Mouse (Mus musculus) heart, embryonic 15.5 days (tissue): ENCODE measurements around the gene Fga. TPM values are rescaled to one million over a fixed set of nuclear protein-coding genes. Genes with fewer than 3 reads are reported as not detected.

Experiments
- ATAC-seq: fragments of 200-750 bp; cut with Nextera tagmentation; replicated peaks from 2 replicates; pipeline ENCODE4 v1.8.0; 2017; ENCODE audit warnings: low read depth, moderate TSS enrichment; ENCODE audit not compliant: insufficient number of reproducible peaks, insufficient read depth, low FRiP score
- H3K27ac ChIP-seq: fragments of 300-500 bp; sonication (generic); 2 replicates; pipeline ENCODE4 v1.5.1; 2015; ENCODE audit warnings: mild to moderate bottlenecking, inconsistent platforms
- H3K27me3 ChIP-seq: fragments of 300-500 bp; sonication (generic); 2 replicates; pipeline ENCODE4 v1.6.1; 2015; ENCODE audit warnings: inconsistent platforms
- H3K36me3 ChIP-seq: fragments of 300-500 bp; sonication (generic); 2 replicates; pipeline ENCODE4 v1.6.1; 2015; ENCODE audit warnings: mild to moderate bottlenecking, inconsistent platforms
- H3K4me1 ChIP-seq: fragments of 300-500 bp; sonication (generic); replicated peaks from 2 replicates; pipeline ENCODE4 v1.6.1; 2015; ENCODE audit warnings: inconsistent platforms
- H3K4me2 ChIP-seq: fragments of 300-500 bp; sonication (generic); 2 replicates; pipeline ENCODE4 v1.6.1; 2015; ENCODE audit warnings: inconsistent platforms, mild to moderate bottlenecking, moderate library complexity
- H3K4me3 ChIP-seq: fragments of 300-500 bp; sonication (generic); 2 replicates; pipeline ENCODE4 v1.5.1; 2015; ENCODE audit warnings: mild to moderate bottlenecking, inconsistent platforms
- H3K9ac ChIP-seq: fragments of 300-500 bp; sonication (generic); 2 replicates; pipeline ENCODE4 v1.6.1; 2015; ENCODE audit warnings: mild to moderate bottlenecking, inconsistent platforms
- H3K9me3 ChIP-seq: fragments of 300-500 bp; sonication (generic); replicated peaks from 2 replicates; pipeline ENCODE4 v1.6.1; 2016; ENCODE audit warnings: inconsistent platforms
- WGBS: fragments of 180-500 bp; shearing (Covaris S2); methylation state at CpG from one replicate; pipeline ENCODE4 v1.1.7; 2015; ENCODE audit warnings: mixed read lengths; 5-methylcytosine and 5-hydroxymethylcytosine counted together
- polyA plus RNA-seq: library from polyadenylated mRNA; unstranded; fragments of >200 nt; fragmentation: Nextera tagmentation; extraction: Ambion mirVana; gene quantifications from 2 replicates; pipeline ENCODE4 v1.2.1, GENCODE M21; 2015

The Fga gene
- polyA plus RNA-seq, 1 experiment from 2014 or later, result 0.35 TPM

DNA sequence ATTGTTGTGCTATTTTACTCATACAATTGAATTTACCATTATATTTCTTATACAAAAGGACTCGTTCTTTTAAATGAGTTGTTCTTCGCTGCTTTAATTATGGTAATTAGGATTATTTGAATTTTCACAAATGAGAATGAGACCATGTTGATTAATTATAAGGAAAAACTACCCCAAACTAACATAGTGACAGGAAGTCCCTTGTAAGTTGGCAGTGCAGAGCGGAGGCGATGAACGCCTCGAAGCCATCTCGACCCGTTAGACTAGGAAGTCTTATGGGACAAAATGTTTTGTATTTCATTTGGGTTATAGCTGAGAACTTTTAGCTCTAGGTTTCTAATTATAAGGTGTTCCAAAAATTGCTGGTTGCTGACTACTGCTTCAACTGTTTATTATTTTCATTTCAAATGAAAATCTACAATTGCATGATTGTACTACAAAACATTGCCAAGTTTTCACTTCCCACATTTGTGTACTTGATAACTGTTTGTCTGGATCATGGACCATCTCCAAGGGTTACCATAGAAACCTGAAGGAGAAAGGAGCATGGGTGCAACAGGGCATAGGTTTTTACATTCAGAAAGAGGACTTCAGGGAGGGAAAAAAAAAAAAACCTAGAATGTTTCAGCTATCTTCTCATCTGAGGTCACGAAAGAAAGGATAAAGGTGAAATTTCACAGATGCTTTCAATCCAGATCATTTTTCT, 1.8 kb downstream of the Fga start:
- no peaks in the 10 kb centered on the region for H3K27me3 ChIP-seq
- 84% methylated on average over 9 of the region's 9 CpGs for WGBS
- ATAC-seq, result no peak
- H3K4me1 ChIP-seq, result no peaks in the 10 kb centered on the region
- H3K9me3 ChIP-seq, result no peaks in the 10 kb centered on the region
- H3K27ac ChIP-seq, result no peak overlapping the region
- H3K9ac ChIP-seq, result no peak overlapping the region
- no peak overlapping the region for H3K4me3 ChIP-seq
- no peaks in the 10 kb centered on the region for H3K36me3 ChIP-seq
- H3K4me2 ChIP-seq, result no peak overlapping the region

DNA sequence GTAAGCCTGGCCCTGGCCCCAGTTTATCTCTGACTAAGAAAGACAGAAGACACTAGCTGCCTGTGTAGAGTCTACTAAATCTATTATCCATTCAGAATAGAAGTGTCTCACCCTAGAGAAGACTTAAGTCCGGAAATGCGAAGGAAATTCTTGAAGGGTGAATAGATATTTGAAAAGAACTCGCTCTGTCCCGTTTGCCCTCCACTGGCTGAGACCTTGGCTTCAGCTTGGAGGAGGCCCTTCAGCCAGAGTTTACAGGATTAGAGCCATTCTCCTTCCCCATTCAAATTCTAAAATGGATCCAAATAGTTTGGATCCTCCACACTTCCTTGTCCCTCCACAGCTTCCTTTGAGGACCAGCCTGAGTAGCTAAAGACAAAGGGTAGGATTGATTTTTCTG, 4.5 kb downstream of the Fga start:
- Histone ChIP-seq H3K4me3 (no peak overlapping the region), H3K27ac (no peak overlapping the region), H3K4me1 (no peaks in the 10 kb centered on the region), H3K9ac (no peak overlapping the region), H3K4me2 (no peak overlapping the region), H3K9me3 (no peaks in the 10 kb centered on the region), H3K27me3 (0 out of 2 replicates have a peak, but pooled peaks cover 3% of the 10 kb centered on the region), H3K36me3 (no peaks in the 10 kb centered on the region)
- ATAC-seq, result no peak
- WGBS, result 77% methylated on average over 4 of the region's 4 CpGs

DNA sequence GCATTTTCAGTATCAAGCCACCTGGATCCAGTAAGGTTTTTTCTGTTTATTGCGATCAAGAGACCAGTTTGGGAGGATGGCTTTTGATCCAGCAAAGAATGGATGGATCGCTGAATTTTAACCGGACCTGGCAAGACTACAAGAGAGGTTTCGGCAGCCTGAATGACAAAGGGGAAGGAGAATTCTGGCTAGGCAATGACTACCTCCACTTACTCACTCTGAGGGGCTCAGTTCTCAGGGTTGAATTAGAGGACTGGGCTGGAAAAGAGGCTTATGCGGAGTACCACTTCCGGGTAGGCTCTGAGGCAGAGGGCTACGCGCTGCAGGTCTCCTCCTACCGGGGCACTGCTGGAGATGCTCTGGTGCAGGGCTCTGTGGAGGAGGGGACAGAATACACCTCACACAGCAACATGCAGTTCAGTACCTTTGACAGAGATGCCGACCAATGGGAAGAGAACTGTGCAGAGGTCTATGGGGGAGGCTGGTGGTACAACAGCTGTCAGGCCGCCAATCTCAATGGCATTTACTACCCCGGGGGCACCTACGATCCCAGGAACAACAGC, 7.0 kb downstream of the Fga start:
- H3K4me2 ChIP-seq, result peak overlapping the region; percentile 16; the same call in 1 of the 2 replicates
- H3K9me3 ChIP-seq, result no peaks in the 10 kb centered on the region
- WGBS, result 48% methylated on average over 13 of the region's 13 CpGs
- no peak for ATAC-seq
- H3K36me3 ChIP-seq, result no peaks in the 10 kb centered on the region
- no peaks in the 10 kb centered on the region for H3K4me1 ChIP-seq
- H3K27me3 ChIP-seq, result 0 out of 2 replicates have a peak, but pooled peaks cover 3% of the 10 kb centered on the region
- no peak overlapping the region for H3K27ac ChIP-seq
- H3K9ac ChIP-seq, result no peak overlapping the region
- no peak overlapping the region for H3K4me3 ChIP-seq

DNA sequence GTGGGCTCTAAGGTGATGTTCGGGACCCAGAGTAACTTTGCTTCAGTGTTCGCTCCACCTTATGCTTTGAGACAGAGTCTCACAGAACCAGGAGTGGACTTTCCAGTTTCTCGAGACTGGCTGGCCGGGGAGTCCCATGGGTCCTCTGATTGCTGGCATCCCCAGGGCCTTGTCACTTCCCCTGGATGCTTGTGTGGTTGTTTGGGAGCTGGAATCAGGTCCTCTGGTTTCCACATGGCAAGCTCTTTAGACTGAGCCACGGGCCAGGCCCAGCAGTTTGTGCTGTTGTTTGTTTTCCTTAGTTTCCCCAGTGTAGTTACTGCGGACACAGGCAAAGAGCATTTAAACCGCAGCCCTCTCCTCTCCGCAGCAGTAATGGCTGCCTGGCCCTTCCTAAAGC, 7.9 kb downstream of the Fga start:
- Histone ChIP-seq H3K27me3 (0 out of 2 replicates have a peak, but pooled peaks cover 3% of the 10 kb centered on the region), H3K4me1 (no peaks in the 10 kb centered on the region), H3K4me2 (no peak overlapping the region), H3K36me3 (no peaks in the 10 kb centered on the region), H3K27ac (no peak overlapping the region), H3K9ac (no peak overlapping the region), H3K4me3 (no peak overlapping the region), H3K9me3 (no peaks in the 10 kb centered on the region)
- ATAC-seq, result no peak
- WGBS, result 75% methylated on average over 8 of the region's 8 CpGs

DNA sequence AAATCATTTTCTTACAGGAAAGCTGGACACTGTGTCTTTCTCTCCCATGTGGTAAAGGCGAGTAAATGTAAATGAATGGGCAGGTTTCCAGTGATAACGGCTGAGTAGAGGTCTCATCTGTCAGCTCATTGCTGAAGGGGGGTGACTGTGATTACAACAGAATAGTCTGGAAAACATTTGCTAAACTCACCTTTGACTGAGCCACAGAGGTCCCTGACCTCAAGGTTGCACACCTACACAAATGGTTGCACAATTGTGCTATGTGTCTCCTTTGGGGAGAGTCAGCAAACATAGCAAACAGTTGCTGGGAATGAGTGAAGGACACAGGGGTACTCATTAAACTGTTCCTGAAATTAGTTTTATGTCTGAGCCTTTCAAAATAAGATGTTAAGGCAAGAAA, 13.0 kb downstream of the Fga start:
- H3K9me3 ChIP-seq, result no peaks in the 10 kb centered on the region
- H3K36me3 ChIP-seq, result no peaks in the 10 kb centered on the region
- 68% methylated on average over 2 of the region's 2 CpGs for WGBS
- H3K9ac ChIP-seq, result no peak overlapping the region
- no peak overlapping the region for H3K4me2 ChIP-seq
- H3K27me3 ChIP-seq, result no peaks in the 10 kb centered on the region
- no peak for ATAC-seq
- H3K27ac ChIP-seq, result no peak overlapping the region
- no peaks in the 10 kb centered on the region for H3K4me1 ChIP-seq
- no peak overlapping the region for H3K4me3 ChIP-seq

DNA sequence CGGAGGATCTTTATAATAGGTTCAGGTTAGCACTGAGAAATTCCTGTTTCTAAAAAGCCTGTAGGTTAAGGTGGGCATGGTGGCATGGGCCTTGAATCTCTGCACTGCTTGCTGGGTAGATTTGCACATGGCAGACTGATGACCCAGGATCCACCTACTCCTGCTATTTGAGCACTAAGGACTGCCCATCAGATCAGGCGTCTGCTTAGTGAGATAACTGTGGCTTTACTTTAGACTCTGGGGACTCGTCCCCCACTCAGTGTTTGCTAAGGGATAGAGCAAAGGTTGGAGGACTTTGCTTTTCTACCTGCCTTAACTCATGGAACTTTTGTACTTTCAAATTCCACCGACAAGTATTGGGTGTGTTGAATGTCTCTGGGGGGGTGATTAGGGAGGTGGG, 13.8 kb downstream of the Fga start:
- H3K36me3 ChIP-seq, result no peaks in the 10 kb centered on the region
- H3K4me3 ChIP-seq, result no peak overlapping the region
- 60% methylated on average over 4 of the region's 4 CpGs for WGBS
- no peak overlapping the region for H3K9ac ChIP-seq
- no peaks in the 10 kb centered on the region for H3K9me3 ChIP-seq
- H3K27me3 ChIP-seq, result no peaks in the 10 kb centered on the region
- no peak for ATAC-seq
- no peak overlapping the region for H3K27ac ChIP-seq
- H3K4me1 ChIP-seq, result no peaks in the 10 kb centered on the region
- no peak overlapping the region for H3K4me2 ChIP-seq

DNA sequence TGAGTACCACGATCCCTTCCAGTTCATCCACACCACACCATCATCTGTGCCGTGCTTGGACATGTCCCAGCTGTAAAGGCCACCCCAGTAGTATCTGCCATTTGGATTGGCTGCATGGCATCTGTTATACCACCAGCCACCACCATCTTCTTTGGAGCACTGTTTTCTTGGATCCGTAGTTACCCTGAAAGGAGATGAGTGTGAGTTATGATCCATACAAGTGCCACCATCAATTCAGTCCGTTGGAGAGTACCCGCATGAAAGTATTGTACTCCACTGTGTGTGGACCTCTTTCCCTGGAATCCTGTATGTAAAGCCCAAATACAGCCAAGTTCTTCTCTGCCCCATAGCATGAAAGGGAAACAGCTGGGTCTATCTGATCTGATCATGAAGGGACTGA, 16.6 kb downstream of the Fga start:
- no peak for ATAC-seq
- Histone ChIP-seq H3K4me2 (no peak overlapping the region), H3K36me3 (no peaks in the 10 kb centered on the region), H3K27ac (no peak overlapping the region), H3K4me3 (no peak overlapping the region), H3K9ac (no peak overlapping the region), H3K4me1 (no peaks in the 10 kb centered on the region), H3K27me3 (0 out of 2 replicates have a peak, but pooled peaks cover 3% of the 10 kb centered on the region), H3K9me3 (no peaks in the 10 kb centered on the region)
- WGBS, result 79% methylated on average over 5 of the region's 5 CpGs

DNA sequence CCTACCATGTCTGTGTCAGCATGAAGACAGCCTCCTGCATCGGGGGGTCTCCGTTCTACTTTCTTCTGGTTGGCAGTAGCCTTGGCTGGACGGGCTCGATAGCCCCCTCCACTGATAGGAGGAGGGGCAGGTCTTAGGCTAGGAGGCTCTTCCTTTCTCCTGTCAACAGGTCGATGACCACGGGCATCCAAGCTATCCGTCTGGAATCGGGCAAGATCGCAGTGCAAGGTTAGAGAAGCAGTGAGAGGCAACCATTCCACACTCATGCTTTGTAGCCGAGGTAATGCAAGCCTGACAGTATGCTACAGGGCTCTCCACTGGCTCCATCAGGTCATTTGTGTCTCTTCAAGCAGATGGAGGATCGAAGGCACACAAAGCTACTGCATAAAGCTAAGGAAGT, 20.8 kb downstream of the Fga start:
- no peak overlapping the region for H3K27ac ChIP-seq

DNA sequence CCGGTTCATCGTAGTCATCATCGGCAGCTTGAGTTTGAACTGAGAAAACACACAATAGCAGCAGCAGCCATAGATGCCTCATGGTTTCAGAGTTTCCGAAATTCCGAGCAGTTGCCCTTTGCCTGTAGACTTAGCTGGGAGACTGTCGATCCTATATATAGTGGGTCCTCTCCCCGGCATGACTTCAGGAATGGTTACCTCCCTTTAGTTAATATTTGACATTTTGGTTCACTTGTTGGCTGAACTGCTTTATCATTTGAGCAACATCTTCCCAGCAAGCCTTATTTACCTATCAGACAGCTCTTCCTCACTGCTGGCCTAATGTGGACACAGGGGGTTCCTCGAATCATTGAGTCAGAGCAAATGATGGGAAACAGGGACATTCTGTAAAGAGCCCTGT, 23.8 kb downstream of the Fga start, which contains the start of gene Fgb:
TSS of gene Fgb (minus strand) at position 184 of the 400 bp plus-strand sequence.
- no peaks in the 10 kb centered on the region for H3K9me3 ChIP-seq
- H3K27me3 ChIP-seq, result 0 out of 2 replicates have a peak, but pooled peaks cover 3% of the 10 kb centered on the region
- H3K27ac ChIP-seq, result no peak within 1 kb of the TSS
- H3K9ac ChIP-seq, result no peak within 1 kb of the TSS
- no peaks in the 10 kb centered on the region for H3K36me3 ChIP-seq
- H3K4me1 ChIP-seq, result no peaks in the 10 kb centered on the region
- no peak within 1 kb of the TSS for H3K4me3 ChIP-seq
- no peak within 1 kb of the TSS for H3K4me2 ChIP-seq
- no peak for ATAC-seq
- 83% methylated on average over 8 of the region's 8 CpGs for WGBS

More for the DNA sequence above, 20.8 kb downstream of the Fga start:
- 71% methylated on average over 11 of the region's 11 CpGs for WGBS
- no peaks in the 10 kb centered on the region for H3K4me1 ChIP-seq
- H3K9ac ChIP-seq, result no peak overlapping the region
- H3K9me3 ChIP-seq, result no peaks in the 10 kb centered on the region
- H3K4me3 ChIP-seq, result no peak overlapping the region
- H3K27me3 ChIP-seq, result 0 out of 2 replicates have a peak, but pooled peaks cover 3% of the 10 kb centered on the region
- ATAC-seq, result no peak
- no peak overlapping the region for H3K4me2 ChIP-seq
- H3K36me3 ChIP-seq, result no peaks in the 10 kb centered on the region

DNA sequence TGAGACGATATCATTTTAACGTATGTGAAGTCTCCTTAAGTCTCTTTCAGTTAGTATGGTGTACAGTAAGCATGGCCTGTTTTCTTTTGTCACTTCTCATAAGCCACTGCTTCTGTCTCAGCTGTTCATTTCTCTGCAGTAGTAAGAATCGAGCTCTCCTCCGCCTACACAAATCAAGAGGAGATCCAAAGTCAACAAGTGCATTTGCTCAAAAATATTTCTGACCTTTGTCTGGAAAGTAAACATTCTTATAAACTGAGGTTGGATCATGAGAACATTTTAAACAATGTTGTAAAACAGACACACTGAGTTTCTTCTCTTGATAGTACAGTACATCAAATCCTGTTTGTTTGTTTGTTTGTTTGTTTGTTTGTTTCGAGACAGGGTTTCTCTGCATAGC, 24.8 kb downstream of the Fga start:
- Histone ChIP-seq H3K36me3 (no peaks in the 10 kb centered on the region), H3K4me2 (no peak overlapping the region), H3K27ac (no peak overlapping the region), H3K9ac (no peak overlapping the region), H3K27me3 (0 out of 2 replicates have a peak, but pooled peaks cover 3% of the 10 kb centered on the region), H3K9me3 (no peaks in the 10 kb centered on the region), H3K4me3 (no peak overlapping the region), H3K4me1 (no peaks in the 10 kb centered on the region)
- WGBS, result 64% methylated on average over 5 of the region's 5 CpGs
- ATAC-seq, result no peak

DNA sequence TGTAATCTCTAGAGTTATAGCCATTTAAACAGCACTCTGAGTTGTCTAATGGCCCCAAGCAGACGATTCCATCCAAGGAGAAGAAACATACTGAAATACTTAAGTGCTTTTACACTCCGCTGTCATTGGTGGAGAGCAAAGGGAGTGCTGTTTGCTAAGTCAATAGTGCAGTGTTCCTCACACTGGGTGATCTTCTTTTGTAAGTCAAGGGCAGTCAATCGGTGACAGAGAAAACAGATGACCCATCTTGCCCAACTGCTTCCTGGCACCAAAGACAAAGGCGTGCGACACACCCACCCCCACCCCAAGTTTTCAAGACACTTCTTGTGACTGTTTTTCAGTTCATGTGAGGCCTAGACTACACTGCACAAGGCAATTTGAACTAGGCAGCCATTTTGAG, 26.2 kb downstream of the Fga start:
- peaks cover 8% of the 10 kb centered on the region for H3K4me1 ChIP-seq
- H3K9ac ChIP-seq, result no peak overlapping the region
- H3K36me3 ChIP-seq, result 0 out of 2 replicates have a peak, but pooled peaks cover 3% of the 10 kb centered on the region
- no peak overlapping the region for H3K4me3 ChIP-seq
- H3K27ac ChIP-seq, result no peak overlapping the region
- no peak for ATAC-seq
- H3K4me2 ChIP-seq, result no peak overlapping the region
- no peaks in the 10 kb centered on the region for H3K9me3 ChIP-seq
- no peaks in the 10 kb centered on the region for H3K27me3 ChIP-seq
- WGBS, result 76% methylated on average over 5 of the region's 5 CpGs

DNA sequence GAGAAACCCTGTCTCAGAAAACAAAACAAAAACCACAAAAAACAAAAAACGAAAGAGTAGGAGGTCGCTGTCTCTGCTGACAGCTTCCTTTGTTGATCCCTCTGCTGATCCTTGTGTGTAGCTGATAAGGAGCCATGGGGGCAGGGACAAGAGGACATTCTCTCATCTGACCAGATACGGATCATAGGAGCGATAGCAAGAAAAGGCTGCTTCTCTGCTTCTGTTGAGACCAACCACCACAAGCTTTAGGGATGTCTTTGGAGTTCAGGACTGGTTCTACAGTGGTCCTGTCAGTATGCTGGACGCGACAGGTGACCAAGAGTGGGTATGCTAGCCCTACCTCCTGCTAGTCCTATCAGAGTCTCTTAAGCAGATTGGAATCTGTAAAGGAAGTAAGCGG, 27.2 kb downstream of the Fga start:
- no peaks in the 10 kb centered on the region for H3K9me3 ChIP-seq
- WGBS, result 72% methylated on average over 7 of the region's 7 CpGs
- H3K9ac ChIP-seq, result no peak overlapping the region
- H3K27ac ChIP-seq, result no peak overlapping the region
- H3K4me1 ChIP-seq, result peaks cover 8% of the 10 kb centered on the region
- no peaks in the 10 kb centered on the region for H3K27me3 ChIP-seq
- H3K36me3 ChIP-seq, result 0 out of 2 replicates have a peak, but pooled peaks cover 11% of the 10 kb centered on the region
- H3K4me3 ChIP-seq, result no peak overlapping the region
- no peak for ATAC-seq
- no peak overlapping the region for H3K4me2 ChIP-seq
